Mouse (Mus musculus) MN1 (cell line): ENCODE results near the gene Psenen.

Source experiments
- DNase-seq: peaks from one replicate; pipeline ENCODE4 v3.0.0-alpha.2; 2016; ENCODE audit warnings: low spot score

Psenen gene

DNA sequence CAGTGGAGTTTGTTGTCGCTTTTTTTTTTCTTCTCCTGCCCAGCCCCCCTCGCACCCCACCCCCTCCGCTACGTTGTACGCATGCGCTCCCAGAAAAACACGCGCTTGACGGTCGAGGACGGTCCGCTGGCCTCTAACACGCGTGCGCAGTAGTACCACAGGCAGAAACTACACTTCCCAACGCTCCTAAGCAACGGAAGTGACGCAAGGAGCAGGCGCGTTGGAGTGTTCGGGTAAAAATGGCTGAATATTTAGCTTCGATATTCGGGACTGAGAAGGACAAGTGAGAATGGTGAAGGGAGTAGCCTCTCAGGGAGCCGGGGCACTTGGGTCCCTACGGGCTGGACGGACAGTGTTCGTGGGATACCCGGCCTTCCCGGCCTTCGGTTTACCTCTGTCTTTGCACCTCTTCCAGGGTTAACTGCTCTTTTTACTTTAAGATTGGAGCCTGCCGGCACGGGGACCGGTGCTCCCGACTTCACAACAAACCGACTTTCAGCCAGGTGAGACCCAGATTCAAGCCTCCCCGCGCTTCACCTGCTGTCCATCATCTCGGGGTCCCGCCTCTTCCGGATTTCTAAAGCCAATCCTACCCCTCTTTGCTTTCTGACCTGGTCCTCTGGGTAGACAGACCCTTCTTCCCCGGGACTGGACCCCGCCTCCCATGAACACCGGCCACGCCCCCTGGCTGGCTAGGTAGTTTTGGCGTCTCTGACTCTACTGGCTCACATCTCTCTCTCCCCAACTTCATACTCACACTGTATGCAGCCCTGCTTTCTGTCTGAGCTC is at the start of gene Psenen, which contains the start of the genes U2af1l4 and Gm49396:
Gene Psenen (minus strand): TSS at position 511 of the 789 bp plus-strand sequence.
Gene U2af1l4 (plus strand): TSS at position 185 of the 789 bp plus-strand sequence.
Gene Gm49396 (plus strand): TSS at position 228 of the 789 bp plus-strand sequence.
- peak; percentile 97 for DNase-seq

DNA sequence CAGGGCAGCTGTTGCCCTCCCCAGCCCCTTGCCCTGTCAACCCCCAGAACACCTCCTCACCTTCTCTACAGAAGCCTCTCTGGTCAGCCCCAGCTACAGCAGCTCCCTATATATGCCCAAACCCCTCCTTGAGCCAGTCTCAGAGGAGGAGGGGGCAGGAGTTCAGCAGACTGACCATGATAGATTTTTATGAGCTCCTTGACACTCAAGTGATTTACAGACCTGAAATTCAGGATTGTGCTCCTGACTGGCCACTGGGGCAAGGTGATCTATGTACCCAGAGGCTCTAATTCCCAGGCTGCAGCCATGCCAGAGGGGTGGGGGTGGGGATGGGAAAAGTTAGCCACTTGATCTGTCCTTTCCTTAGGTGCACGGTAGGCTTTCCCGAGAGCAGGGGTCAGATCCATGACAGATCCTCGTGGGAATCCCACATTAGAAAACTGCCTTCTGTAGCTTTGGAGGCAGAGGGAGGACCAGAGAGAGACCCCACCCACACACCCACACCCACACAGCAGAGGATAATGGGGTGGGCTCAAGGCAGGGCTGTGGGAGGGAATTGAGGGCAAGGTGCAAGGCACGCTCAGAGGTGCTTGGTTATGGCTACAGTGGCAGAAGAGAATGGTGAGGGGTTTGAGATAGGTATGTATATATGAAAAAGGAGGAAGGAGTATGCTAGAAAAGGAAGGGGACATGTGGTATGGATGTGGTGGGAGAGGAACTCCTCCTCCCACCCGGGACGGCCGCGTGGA is 49.4 kb upstream of the Psenen start, which contains the start of gene Upk1a:
Gene Upk1a (minus strand): TSS at position 194 of the 749 bp plus-strand sequence.
- no peak for DNase-seq

DNA sequence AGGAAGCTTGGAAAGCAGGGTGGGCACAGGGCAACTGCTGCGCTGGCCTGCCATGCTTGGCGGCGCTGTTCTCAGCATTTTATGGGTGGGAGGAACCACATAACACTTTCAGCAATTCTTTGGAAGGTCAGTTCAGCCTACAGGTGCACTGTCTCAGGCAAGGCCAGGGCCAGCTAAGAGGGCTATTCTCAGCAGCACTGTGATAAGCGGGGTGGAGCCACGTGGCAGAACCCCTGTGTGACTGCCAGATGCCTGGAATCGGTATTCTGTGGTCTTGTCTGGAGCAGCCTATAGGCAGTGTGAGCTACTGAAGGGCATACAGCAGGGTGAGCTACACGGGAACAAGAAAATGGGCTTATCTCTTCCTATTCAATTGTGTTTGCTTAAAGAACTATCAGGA is 46.6 kb upstream of the Psenen start:
- DNase-seq: no peak

DNA sequence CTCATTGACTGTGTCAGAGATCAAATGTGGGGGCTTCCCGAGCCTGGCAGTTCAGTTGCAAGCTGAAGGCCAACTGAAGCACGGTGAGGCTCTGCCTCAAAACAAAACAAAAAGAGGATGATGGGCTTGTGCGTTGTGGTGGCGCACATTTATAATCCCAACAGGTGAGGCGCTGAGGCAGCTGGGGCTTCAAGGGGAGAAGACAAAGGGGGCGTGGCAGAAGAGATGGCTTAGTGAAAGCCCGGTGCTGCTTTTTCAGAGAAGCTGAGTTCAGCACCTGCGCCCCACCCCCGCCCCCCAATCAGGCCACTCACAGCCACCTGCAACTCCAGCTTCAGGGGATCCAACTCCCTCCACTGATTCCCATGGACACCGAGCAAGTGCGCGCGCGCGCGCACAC is 45.0 kb upstream of the Psenen start:
- DNase-seq: no peak

DNA sequence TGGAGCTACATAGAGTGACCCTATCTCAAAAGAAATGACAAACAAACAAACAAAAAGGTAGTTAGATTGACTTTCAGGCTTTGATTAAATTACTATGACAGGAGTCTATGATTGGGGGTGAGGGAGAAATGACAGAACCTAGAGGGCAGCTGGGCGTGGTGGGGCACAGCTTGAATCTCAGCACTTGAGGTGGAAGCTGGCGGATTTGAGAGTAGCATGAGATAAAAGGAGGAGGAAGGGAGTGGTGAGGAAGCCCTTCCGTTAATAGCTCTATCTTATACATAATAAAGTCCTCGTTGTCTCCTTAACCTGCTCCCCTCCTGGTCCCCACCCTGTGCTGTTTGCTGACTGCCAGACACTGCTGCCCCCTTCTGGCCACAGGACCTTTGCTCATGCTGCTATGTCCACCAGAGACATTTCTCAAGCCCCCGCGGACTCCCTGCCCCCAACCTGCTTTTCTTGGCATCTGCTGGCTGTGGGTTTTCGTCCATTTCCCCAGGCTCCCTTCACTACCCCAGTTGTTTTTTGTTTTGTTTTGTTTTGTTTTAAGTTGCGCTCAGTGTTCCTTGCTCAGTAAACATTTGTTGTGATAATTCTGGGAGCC is 44.4 kb upstream of the Psenen start:
- peak; percentile 40 for DNase-seq

DNA sequence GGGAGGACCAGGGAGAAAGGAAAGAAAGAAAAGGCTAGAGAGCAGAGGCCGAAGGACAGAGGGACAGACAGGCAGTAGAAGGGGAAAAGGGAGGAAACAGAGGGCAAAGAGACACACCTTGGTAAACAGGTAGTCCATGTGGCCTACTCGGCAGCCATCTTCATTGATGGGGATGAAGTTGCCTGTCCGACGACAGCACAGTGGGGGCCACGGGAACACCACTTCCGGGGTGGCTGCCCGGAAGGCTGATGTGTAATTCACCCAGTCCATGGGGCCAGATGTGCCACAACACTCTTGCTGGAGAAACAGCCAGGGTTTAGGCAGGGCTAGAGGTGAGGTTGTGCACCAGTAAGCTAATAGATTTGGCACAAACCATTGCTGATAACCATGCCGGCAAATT is 41.5 kb upstream of the Psenen start:
- DNase-seq: no peak

DNA sequence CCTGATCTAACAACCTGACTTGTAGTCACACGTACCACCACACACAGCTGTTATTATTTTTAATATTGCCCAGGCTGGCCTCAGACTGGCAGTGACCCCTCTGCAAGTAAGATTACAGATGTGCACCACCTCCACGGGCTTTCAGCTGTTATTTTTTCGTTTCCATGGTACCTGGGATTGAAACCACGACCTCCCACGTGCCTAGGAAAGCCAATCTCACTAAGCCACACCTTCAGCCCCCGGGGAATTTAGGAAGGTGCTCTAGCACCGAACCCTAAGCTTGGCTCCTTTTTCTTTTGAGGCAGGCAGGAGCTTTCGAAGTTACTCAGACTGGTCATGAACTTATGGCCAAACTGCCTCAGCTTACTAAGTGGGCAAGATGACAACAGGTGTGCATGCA is 41.0 kb upstream of the Psenen start:
- no peak for DNase-seq

DNA sequence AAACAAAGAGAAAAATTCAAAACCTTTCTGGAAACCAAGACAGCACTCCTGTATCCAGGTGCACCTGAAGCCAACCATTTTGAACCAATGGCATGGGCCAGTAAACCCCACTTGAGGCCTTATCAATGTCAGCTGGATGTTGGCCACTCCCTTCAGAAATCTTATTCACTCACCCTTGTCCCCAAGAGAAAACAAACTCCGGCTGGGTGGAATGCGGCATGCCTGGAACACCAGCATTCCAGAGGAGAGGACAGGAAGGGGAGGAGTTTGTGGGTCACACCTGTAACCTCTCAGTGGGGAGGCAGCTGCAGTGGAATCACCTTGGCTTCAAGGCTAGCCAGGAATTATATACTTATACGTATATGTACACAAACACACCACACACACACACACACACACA is 39.2 kb upstream of the Psenen start:
- DNase-seq: no peak

DNA sequence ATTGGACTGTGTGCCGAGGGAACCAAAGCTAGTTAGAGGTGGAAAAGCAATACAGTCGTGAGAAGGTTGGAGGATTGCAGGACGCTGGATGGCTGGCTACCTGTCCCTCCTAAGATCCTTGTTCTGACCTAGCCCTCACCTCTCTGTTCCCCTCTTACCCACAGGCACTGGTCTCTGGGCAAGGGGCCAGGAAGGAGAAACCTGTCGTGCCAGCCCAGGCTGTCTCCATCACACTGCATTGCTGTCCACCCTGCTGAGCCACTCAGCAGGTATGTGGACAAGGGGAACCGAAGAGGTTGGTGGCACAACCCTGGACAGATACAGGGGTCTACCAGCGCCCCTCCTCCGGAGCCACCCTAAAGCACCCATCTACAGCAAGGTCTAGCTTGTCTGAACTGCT is 37.2 kb upstream of the Psenen start:
- peak; percentile 29 for DNase-seq

DNA sequence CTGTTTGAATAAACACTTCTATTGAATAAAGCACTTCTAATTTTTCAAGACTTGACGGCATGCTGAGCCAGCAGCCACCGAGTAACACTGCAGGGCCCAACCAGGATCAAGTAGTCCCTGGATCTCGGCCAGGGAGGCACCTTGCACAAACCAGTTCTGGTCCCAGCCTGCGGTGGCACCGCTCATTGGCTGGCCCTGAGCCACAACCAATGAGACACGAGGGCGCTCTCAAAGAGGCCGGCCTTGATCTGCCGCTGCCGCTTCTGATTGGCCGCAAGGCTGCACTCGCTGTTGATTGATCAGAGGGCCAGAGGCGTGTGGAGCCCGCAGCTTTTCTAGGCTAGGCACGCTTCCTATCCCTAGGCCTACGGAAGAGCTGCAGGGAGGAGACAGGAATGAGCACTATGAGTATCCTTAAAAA is 36.5 kb upstream of the Psenen start:
- DNase-seq: peak; percentile 97

DNA sequence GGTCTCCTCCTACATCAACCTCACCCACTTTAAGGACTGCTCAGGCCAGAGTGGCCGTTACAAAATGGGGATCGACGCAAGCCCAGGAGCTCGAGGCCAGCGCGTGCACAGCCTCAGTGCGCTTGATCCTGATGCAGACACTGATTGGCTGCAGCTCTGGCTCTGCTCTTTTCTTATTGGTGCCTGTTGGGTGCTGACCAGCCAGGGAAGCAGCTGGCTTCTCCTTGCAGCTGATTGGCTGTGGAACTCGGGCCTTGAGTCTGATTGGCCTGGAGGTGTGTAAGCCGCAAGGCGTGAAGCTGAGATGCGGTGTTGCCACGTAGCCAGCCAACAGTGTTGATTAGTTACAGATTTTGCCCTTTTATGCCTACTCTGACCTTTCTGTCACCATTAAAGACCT is 35.4 kb upstream of the Psenen start, which contains the start of gene Zbtb32:
Gene Zbtb32 (minus strand): TSS at position 124 of the 400 bp plus-strand sequence.
- no peak for DNase-seq

DNA sequence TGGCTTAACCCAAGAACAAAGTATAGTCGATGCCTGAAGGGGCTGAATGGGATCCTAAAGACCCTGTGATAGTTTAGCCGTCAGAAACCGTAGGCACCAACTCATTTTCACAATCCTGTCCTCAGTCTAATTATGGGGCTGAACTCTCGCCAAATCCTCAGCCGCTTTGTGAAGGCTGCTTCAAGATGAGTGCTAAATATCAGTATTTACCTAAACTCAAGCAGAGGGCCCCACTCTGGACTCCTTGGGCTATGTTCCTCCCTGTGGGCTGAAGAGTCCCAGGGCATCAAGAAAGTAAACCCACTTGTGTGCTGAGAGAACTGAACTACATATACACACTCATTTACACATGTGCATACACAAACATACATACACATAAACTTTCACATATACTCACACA is 33.4 kb upstream of the Psenen start:
- DNase-seq: no peak

DNA sequence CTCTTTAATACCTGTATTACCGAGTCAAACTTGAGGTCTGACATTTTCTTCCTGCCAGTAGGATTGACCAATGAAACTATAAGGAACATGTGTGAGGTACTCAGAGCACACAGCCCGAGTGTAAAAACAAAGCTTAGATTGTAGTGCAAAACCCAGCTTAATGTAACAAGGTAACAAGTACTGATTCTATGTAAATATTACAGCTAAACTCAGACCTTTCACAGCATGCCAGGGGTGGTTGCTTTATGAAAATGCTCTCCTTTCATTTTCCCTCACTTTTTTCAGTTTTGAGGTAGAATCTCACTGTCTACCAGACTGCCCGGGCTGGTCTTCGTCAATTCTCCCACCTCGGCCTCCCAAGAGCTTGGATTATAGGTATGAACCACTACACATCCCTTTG is 32.7 kb upstream of the Psenen start:
- DNase-seq: no peak

DNA sequence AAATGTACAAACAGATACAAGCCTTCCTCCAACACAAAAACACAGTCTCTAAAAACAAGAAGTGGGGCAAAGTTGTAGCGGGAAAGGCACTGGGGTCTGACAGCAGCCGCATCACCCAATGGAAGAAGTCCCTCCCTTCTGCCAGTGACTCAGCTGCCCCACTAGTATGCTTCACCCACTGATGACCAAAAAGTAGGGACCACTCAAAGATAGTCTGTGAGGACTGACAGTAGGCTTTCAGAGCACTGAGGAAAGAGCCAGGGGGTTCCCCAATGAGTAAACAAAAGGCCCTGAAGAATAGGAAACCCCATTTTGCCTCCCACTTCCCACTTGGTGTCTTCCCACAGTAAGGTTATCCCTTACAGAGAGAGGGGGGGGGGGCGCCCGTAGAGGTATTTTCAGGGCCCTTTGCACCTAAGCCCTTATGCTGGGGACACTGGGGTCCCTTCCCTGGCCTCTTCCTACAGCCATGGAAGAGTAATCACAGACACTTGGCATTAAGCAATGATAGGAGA is 31.1 kb upstream of the Psenen start:
- no peak for DNase-seq

DNA sequence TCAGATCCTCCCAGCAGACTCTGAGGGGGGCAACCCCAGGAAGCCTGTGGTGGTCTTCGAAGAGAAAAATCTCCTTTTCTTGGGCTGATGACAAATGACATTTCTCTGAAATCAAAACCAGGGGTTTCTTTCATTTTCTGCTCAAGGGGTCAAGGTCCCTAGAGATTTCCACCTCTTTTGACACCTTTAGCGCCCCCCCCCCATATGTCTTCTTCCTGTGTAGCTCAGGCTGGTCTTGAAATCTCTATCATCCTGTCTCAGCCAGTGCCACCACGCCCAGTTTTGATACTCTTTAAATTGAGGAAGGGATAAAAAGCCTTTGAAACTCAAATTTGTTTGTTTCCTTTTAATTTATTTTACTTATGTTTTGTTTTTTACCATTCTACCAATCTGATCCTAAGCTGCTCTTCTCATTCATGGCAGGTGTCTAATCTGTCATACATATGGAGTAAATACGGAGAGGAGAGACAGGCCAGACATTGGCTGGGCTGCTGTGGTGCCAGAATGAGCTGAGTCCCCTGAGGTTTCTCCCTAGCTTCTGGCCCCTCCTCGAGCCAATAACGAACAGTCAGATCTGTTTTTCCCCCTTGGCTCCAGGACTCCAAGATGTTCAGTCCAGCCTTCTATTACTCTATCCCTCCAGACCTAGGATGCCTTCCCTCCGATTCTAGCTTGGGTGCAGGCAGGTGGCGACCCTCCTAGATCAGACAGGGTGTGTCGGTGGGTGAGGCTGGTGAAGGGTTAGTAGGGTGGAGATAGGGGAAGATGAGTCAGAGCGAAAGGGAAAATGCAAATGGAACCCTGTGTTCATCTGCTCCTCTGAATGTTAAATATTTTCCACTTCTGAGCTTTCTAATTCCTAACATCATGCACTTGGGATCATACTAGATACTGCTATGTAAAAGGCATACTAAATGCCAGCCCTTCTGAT is 30.4 kb upstream of the Psenen start:
- DNase-seq: peak; percentile 60

DNA sequence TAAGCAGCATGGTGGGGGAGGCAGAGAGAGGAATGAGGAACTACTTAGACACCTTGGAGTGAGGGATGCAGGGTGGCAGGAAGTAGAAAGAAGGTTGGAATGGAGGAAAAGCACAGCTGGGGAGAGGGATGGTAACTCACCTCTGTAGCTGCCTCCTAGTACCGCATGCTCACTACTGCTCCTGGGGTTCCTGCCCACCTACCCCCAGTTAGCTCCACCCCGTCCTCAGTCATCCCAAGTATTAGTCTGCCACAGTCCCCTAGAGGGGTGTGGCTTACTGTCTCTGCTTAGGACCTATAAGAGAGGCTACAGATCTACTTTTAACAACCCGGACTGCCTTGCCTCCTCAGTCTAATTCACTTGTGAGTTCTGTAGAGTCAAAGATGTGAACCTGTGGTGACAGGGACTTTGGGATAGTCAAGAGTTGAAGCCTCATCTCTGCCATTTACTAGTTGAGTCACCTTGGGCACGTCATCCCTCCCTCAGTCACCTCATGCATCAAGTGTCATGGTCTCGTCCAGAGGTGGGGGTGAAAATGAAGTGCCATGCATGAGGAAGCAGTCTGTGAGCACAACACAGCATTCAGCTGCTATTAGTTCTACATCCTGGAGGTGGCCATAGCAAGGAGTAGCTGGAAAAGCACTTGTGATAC is 29.5 kb upstream of the Psenen start:
- no peak for DNase-seq

DNA sequence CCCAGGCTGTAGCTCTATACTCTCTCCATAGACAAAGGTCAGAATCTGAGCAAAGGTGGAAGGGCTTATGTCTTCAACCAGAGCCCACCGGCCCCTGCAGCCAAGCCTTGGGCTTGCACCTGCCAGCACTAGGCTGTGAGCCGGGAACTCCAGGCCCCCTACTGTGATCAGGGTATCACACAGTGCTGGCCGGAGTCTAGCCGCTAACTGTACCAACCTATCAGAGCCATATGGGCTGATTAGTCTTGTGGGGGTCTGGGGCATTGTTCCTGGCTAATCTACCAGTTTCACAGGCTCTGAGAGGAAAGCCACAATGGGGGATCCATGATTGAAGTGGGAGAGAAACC is 28.2 kb upstream of the Psenen start:
- no peak for DNase-seq

DNA sequence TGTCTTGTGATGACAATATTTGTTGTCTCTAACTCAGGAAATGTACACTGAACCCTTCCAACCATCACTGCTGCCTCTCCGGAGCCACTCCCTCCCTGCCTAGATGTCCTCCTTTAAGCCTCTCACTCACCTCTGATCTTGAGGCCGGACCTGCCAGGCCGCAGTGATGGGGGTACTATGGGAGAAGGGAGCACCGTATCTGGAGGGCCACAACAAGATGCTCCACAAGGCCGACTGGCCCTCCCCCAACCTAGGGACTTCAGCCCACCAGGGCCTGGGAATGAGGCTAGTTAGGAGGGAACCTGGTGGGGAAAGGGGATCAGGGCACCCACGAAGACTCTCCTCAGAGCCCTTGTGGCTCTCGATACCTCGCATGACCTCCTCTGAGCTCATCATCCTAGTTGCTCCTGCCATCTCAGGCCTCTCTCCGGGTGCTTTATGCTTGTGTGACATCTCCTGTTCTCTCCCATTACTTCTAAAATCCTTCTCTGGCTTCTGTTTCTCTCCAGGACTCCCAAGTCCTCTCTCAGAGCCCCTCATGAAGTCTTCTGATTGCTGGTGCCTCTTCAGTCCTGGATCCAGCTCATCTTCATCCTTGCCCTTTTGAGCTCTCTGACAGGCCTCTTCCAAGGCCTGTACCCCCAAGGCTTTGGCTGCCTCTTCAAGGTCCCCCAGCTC is 27.6 kb upstream of the Psenen start:
- no peak for DNase-seq

DNA sequence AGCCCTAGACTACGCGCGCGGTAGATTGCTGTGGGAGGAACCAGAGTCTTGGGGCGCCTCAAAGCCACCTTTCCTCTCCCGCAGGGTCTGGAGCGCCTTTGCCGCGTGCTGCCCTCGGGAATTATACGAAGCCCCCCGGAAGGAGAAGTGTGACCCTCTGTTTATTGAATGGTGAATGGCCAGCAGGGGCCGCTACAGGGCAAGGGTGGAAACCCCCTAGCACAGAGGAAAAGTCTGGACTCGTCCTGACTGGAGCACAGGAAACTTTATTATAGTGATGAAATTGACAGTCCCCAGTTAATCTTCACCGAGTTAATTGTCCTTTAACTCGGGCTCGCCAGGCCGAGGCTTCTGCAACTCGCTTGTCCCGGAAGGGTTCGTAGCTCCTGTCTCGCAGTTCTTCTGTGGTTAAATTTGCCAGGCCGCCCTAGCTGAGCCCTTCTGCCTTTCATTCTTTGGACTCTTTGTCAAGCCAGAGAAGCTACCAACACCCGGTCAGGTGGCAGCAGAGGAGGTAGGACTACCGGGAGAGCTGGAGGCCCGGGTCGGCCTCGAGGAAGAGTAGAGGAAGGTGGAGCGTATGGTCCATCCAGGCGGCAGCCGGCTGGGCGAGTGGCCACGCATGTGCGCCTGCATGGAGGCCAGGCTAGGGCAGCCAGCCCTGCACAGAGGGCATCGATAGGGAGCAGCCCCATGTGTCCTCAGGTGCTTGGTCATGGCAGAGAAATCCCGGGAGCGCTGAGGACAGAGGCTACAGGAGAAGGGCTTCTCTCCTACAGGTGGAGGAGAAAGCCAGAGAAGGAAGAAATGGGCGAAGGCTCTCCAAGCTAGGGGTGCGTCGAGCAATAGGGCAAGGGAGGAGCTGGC is 26.2 kb upstream of the Psenen start:
- peak; percentile 83 for DNase-seq
